Mouse (Mus musculus): ENCODE measurements around the gene Cfap161.

- TF ChIP-seq EP300 (IDR thresholded peaks at IDR 0.05; ENCODE audit: low read depth) (no peak), CTCF (IDR thresholded peaks at IDR 0.05; ENCODE audit: low read depth) (no peak)
Measured at GRCm38 (mm10) chr7:83735108-83735781, 59.4 kb downstream of the Cfap161 start.

All from heart, postnatal 0 days (tissue).